Mouse (Mus musculus): ENCODE measurements around the gene Asb10. TPM values are rescaled to one million over a fixed set of nuclear protein-coding genes. Genes with fewer than 3 reads are reported as not detected.

Gene Asb10
- polyA plus RNA-seq, 1 experiment from 2014 or later, result 0.21 TPM

GRCm38 (mm10) chr5:24486738-24487137 is 54.0 kb downstream of the Asb10 start:
- no peak for ATAC-seq
- H3K36me3 ChIP-seq (ENCODE audit: insufficient read depth, low read length), result peaks cover 57% of the 10 kb centered on the region; the same call in 1 of the 2 replicates

GRCm38 (mm10) chr5:24486097-24486496 is 54.7 kb downstream of the Asb10 start:
- ATAC-seq (peak; percentile 34), DNase-seq (ENCODE audit: low spot score) (peak; percentile 90)
- H3K4me1 ChIP-seq (ENCODE audit: insufficient read depth, low read depth, low read length), result no peaks in the 10 kb centered on the region
- peaks cover 50% of the 10 kb centered on the region; the same call in 1 of the 2 replicates for H3K36me3 ChIP-seq (ENCODE audit: insufficient read depth, low read length)
- no peaks in the 10 kb centered on the region for H3K9me3 ChIP-seq (ENCODE audit: low read length)
- 3% methylated on average over 8 of the region's 8 CpGs for WGBS
- TF ChIP-seq CTCF (IDR thresholded peaks at IDR 0.05), result peak; percentile 92
- TF ChIP-seq EP300 (IDR thresholded peaks at IDR 0.05), result no peak
- no peaks in the 10 kb centered on the region for H3K27me3 ChIP-seq (replicated peaks; ENCODE audit: insufficient read depth, low read length)
- H3K9ac ChIP-seq (replicated peaks; ENCODE audit: low read depth), result no peak overlapping the region
- no peak overlapping the region for H3K4me2 ChIP-seq (replicated peaks; ENCODE audit: low read depth, low read length)
- H3K4me3 ChIP-seq (ENCODE audit: low read depth, low read length), result no peak overlapping the region
- no peak overlapping the region for H3K27ac ChIP-seq (ENCODE audit: low read length)

More at GRCm38 (mm10) chr5:24486738-24487137, 54.0 kb downstream of the Asb10 start:
- H3K27me3 ChIP-seq (replicated peaks; ENCODE audit: insufficient read depth, low read length), result no peaks in the 10 kb centered on the region
- no peak overlapping the region for H3K27ac ChIP-seq (ENCODE audit: low read length)
- no peak for DNase-seq (ENCODE audit: low spot score)
- H3K4me3 ChIP-seq (ENCODE audit: low read depth, low read length), result no peak overlapping the region
- 91% methylated on average over 5 of the region's 5 CpGs for WGBS
- no peaks in the 10 kb centered on the region for H3K4me1 ChIP-seq (ENCODE audit: insufficient read depth, low read depth, low read length)
- no peaks in the 10 kb centered on the region for H3K9me3 ChIP-seq (ENCODE audit: low read length)
- H3K4me2 ChIP-seq (replicated peaks; ENCODE audit: low read depth, low read length), result no peak overlapping the region
- no peak overlapping the region for H3K9ac ChIP-seq (replicated peaks; ENCODE audit: low read depth)
- TF ChIP-seq EP300 (IDR thresholded peaks at IDR 0.05), result no peak
- TF ChIP-seq CTCF (IDR thresholded peaks at IDR 0.05), result no peak

GRCm38 (mm10) chr5:24484963-24485362 is 55.8 kb downstream of the Asb10 start:
- H3K9ac ChIP-seq (replicated peaks; ENCODE audit: low read depth), result no peak overlapping the region
- no peak overlapping the region for H3K27ac ChIP-seq (ENCODE audit: low read length)
- H3K4me2 ChIP-seq (replicated peaks; ENCODE audit: low read depth, low read length), result no peak overlapping the region
- no peaks in the 10 kb centered on the region for H3K27me3 ChIP-seq (replicated peaks; ENCODE audit: insufficient read depth, low read length)
- TF ChIP-seq CTCF (IDR thresholded peaks at IDR 0.05) (no peak; the same call in 1 of the 2 replicates), EP300 (IDR thresholded peaks at IDR 0.05) (no peak)
- WGBS, result 62% methylated on average over 22 of the region's 22 CpGs
- H3K9me3 ChIP-seq (ENCODE audit: low read length), result no peaks in the 10 kb centered on the region
- H3K4me1 ChIP-seq (ENCODE audit: insufficient read depth, low read depth, low read length), result no peaks in the 10 kb centered on the region
- no peak for ATAC-seq
- no peak for DNase-seq (ENCODE audit: low spot score)
- no peak overlapping the region for H3K4me3 ChIP-seq (ENCODE audit: low read depth, low read length)
- peaks cover 45% of the 10 kb centered on the region; the same call in 1 of the 2 replicates for H3K36me3 ChIP-seq (ENCODE audit: insufficient read depth, low read length)

GRCm38 (mm10) chr5:24483326-24483725 is 57.5 kb downstream of the Asb10 start:
- Histone ChIP-seq H3K27me3 (replicated peaks; ENCODE audit: insufficient read depth, low read length) (no peaks in the 10 kb centered on the region), H3K4me1 (ENCODE audit: insufficient read depth, low read depth, low read length) (no peaks in the 10 kb centered on the region), H3K9ac (replicated peaks; ENCODE audit: low read depth) (no peak overlapping the region), H3K27ac (ENCODE audit: low read length) (no peak overlapping the region), H3K4me2 (replicated peaks; ENCODE audit: low read depth, low read length) (no peak overlapping the region), H3K4me3 (ENCODE audit: low read depth, low read length) (no peak overlapping the region), H3K36me3 (ENCODE audit: insufficient read depth, low read length) (peaks cover 54% of the 10 kb centered on the region), H3K9me3 (ENCODE audit: low read length) (no peaks in the 10 kb centered on the region)
- DNase-seq (ENCODE audit: low spot score), result peak; percentile 88
- WGBS, result 34% methylated on average over 11 of the region's 11 CpGs
- TF ChIP-seq EP300 (IDR thresholded peaks at IDR 0.05), result no peak
- peak; percentile 89 for TF ChIP-seq CTCF (IDR thresholded peaks at IDR 0.05)
- ATAC-seq, result peak; percentile 70

Other genes with a start within 250 kb of the Asb10 start
- gene Kcnh2, start 189.4 kb downstream of the Asb10 start, polyA plus RNA-seq (2015; fragmentation: Nextera tagmentation; extraction: Ambion mirVana), result 5.0 and 5.8 TPM in 2 replicates
- gene Nos3, start 176.2 kb downstream of the Asb10 start, polyA plus RNA-seq (2015; fragmentation: Nextera tagmentation; extraction: Ambion mirVana), result 20.3 and 26.5 TPM in 2 replicates
- 0.54 and 0.94 TPM in 2 replicates for gene Atg9b, start 148.8 kb downstream of the Asb10 start, polyA plus RNA-seq (2015; fragmentation: Nextera tagmentation; extraction: Ambion mirVana)
- gene Abcb8, start 147.3 kb downstream of the Asb10 start, polyA plus RNA-seq (2015; fragmentation: Nextera tagmentation; extraction: Ambion mirVana), result 22.4 and 25.6 TPM in 2 replicates
- 0.07 and 0.29 TPM in 2 replicates for gene Asic3, start 127.6 kb downstream of the Asb10 start, polyA plus RNA-seq (2015; fragmentation: Nextera tagmentation; extraction: Ambion mirVana)
- 31.1 and 31.6 TPM in 2 replicates for gene Cdk5, start 117.4 kb downstream of the Asb10 start, polyA plus RNA-seq (2015; fragmentation: Nextera tagmentation; extraction: Ambion mirVana)
- gene Slc4a2, start 117.1 kb downstream of the Asb10 start, polyA plus RNA-seq (2015; fragmentation: Nextera tagmentation; extraction: Ambion mirVana), result 28.9 and 35.0 TPM in 2 replicates
- 58.4 and 65.1 TPM in 2 replicates for gene Fastk, start 95.7 kb downstream of the Asb10 start, polyA plus RNA-seq (2015; fragmentation: Nextera tagmentation; extraction: Ambion mirVana)
- 16.6 and 17.7 TPM in 2 replicates for gene Tmub1, start 93.1 kb downstream of the Asb10 start, polyA plus RNA-seq (2015; fragmentation: Nextera tagmentation; extraction: Ambion mirVana)
- gene Agap3, start 88.8 kb downstream of the Asb10 start, polyA plus RNA-seq (2015; fragmentation: Nextera tagmentation; extraction: Ambion mirVana), result 44.7 and 51.2 TPM in 2 replicates
- gene Gbx1, start 13.8 kb downstream of the Asb10 start, polyA plus RNA-seq (2015; fragmentation: Nextera tagmentation; extraction: Ambion mirVana), result 0.06 TPM in 1 of 2 replicates, not detected in the other
- not detected in 2 replicates for gene 4931409K22Rik, start 15.8 kb upstream of the Asb10 start, polyA plus RNA-seq (2015; fragmentation: Nextera tagmentation; extraction: Ambion mirVana)
- 47.7 TPM in 2 replicates for gene Abcf2, start 36.5 kb upstream of the Asb10 start, polyA plus RNA-seq (2015; fragmentation: Nextera tagmentation; extraction: Ambion mirVana)
- gene Chpf2, start 45.8 kb upstream of the Asb10 start, polyA plus RNA-seq (2015; fragmentation: Nextera tagmentation; extraction: Ambion mirVana), result 18.3 and 22.5 TPM in 2 replicates
- gene Smarcd3, start 83.4 kb upstream of the Asb10 start, polyA plus RNA-seq (2015; fragmentation: Nextera tagmentation; extraction: Ambion mirVana), result 8.0 and 12.1 TPM in 2 replicates
- gene Nub1, start 144.6 kb upstream of the Asb10 start, polyA plus RNA-seq (2015; fragmentation: Nextera tagmentation; extraction: Ambion mirVana), result 33.0 and 34.5 TPM in 2 replicates
- gene Wdr86, start 189.7 kb upstream of the Asb10 start, polyA plus RNA-seq (2015; fragmentation: Nextera tagmentation; extraction: Ambion mirVana), result 11.0 and 12.5 TPM in 2 replicates
- 5.8 TPM in 2 replicates for gene Crygn, start 217.0 kb upstream of the Asb10 start, polyA plus RNA-seq (2015; fragmentation: Nextera tagmentation; extraction: Ambion mirVana)